Mouse (Mus musculus) cerebellum, postnatal 4 days (tissue): ENCODE results near the gene Spryd3.
A peak's percentile ranks its signal among the peaks of the same experiment; 100 is the strongest.

Source experiments
- DNase-seq, 2 experiments: peaks; one replicate each; pipeline ENCODE4 v3.0.0; 2022; ENCODE audit warnings: low spot score in 2 of 2, mixed read lengths in 1 of 2

Spryd3 gene

DNA sequence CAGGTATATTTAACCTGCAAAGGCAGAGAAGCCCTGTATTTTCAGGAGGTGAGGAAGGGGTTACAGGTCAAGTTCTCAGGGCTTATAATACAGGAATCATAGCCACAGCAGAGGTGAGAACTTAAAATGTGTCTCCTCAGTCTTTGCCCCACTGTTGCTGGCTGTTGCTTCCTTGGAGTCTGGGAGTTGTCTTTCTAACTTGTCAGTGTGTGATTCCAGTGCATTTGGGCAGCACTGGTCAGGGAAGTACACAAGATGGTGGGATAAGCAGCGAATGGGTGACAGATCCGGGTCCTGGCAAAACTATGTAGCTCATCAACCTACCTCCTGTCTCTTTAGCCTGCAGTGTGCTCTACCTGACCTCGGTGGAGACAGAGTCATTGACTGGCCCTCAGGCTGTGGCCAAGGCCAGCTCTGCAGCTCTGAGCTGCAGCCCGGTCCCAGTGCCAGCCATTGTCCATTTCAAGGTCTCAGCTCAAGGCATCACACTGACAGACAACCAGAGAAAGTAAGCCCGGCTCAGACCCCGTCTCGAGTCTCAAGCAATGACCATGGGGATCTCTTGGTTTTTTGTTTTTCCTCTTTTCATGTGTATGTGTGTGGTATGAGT, 21.3 kb downstream of the Spryd3 start:
- DNase-seq, result no peak

DNA sequence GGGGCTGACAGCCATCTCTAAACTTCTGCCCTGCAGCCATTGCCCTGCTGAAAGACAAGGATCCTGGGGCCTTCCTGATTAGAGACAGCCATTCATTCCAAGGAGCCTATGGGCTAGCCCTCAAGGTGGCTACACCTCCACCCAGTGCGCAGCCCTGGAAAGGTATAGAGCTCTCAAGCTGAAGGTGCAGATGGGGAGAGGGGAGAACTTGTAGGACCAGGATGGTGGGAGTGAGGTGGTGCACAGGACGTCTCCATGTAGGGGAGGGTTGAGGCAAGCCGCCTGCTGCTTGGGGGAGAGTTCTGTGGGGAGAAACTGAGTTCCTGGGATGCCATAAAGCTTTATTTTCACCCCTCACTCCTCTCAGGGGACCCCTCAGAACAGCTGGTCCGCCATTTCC, 22.4 kb downstream of the Spryd3 start:
- DNase-seq, result no peak

DNA sequence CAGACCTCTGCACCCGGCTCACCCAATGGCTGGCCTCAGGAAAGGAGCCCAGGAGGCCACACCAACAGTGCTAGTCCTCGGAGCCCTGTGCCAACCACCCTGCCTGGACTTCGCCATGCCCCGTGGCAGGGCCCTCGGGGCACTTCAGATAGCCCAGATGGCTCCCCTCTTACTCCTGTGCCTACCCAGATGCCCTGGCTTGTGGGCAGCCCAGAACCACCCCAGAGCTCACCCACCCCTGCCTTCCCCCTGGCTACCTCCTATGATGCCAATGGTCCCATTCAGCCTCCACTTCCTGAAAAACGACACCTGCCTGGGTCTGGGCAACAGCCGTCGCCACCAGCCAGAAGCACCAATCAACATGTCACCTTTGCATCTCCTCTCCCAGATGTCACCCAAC, 23.2 kb downstream of the Spryd3 start:
- no peak for DNase-seq

DNA sequence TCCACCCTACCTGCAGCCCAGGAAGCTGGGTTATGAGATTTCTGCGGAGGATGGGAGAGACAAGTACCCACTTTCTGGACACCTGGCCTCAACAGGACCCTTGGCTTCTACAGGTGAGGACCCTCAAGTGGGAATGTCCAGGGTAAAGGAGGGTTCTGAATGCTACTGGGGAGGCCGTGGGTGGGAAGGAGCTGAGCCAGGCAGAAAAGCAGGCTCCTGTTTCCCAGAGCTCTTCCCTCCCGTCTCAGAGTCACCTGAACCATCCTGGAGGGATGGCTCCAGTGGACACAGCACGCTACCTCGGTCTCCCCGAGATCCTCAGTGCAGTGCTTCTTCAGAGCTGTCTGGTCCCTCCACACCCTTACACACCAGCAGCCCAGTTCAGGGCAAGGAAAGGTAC, 23.9 kb downstream of the Spryd3 start:
- DNase-seq, result no peak

DNA sequence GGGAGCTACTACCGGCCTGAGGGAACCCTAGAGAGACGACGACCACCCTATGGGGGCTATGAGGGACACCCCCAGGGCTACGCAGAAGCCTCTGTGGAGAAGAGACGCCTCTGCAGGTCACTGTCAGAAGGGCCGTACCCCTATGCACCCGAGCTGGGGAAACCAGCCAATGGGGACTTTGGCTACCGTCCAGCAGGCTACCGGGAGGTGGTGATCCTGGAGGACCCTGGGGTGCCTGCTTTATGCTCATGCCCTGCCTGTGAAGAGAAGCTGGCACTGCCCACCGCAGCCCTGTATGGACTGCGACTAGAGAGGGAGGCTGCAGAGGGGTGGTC, 24.6 kb downstream of the Spryd3 start:
- no peak for DNase-seq

DNA sequence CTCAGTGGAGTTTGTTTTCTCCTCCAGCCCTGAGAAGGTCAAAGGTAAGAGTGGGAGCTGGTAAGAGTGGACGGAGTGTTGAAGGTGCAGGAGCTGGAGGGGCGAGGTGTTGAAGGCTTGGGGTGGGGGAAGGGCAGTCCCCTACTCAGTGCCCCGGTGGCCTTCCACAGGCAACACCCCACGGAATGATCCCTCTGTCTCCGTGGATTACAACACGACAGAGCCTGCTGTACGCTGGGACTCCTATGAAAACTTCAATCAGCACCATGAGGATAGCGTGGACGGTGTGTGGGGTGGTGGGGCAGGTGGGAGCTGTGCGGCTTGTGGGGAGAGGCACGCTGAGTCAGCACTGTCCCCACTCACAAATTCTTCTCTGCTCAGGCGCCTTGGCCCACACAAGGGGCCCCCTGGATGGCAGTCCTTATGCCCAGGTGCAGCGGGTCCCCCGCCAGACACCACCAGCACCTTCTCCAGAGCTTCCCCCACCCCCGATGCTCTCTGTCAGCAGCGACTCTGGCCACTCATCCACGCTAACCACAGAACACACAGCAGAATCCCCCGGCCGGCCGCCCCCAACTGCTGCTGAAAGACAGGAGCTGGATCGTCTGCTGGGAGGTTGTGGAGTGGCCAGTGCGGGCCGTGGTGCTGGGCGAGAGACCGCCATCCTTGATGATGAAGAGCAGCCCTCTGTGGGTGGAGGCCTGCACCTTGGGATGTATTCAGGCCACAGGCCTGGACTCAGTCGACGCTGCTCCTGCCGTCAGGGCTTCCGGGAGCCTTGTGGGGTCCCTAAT, 25.1 kb downstream of the Spryd3 start:
- no peak for DNase-seq

DNA sequence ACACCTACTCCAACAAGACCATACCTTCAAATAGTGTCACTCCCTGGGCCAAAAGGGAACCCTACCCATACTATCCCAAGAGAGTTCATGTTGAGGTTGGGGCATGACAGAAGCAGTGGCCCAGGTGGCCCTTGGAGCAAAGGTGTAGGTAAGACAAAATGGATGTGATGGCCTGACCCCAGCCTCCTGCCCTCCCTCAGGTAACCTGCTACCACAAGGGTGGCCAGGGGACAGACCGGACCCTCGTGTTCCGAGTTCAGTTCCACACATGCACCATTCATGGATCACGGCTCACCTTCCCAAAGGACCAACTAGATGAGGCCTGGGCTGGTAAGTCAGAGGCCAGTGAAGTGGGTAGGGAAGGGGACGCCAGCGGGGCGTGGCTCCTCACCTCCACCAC, 25.8 kb downstream of the Spryd3 start:
- DNase-seq, result no peak

DNA sequence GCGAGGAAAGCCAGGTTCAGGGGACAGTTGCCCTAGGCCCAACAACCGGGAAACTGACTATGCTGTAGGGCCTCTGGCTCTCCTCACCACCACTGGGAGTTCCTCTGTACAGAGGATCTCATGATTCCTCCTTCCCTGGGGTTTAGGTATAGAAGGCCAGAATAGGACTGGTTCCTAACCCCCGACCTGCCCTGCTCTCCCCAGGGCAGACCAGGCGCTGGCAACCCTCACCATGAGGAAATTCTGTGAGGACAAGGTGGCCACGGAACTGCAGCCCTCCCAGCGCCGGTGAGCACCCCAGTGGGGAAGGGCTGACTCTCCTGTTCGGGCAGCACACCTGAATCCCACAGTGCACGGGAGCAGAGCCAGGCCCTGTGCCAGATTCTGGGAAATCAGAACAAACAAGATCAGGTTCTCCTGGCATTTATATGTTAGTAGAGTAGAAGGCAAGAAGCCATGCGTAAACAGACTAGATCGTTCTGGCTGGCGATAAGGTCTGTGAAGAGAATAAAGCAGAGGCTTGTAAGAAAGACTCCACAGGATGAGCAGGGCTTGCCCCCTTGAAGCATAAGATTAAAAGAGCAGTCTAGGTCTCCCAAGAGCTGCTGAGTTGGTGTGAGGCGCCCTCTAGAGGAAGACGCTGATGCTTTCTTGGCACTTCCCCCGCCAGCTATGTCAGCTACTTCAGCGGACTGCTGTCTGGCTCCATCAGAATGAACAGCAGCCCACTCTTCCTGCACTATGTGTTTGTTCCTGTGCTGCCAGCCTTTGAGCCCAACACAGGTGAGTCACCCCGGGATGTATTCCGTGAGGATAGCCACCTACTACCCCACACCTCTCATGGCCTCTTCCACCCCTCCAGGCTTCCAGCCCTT, 27.1 kb downstream of the Spryd3 start:
- peak; percentile 67 to 82 for DNase-seq

DNA sequence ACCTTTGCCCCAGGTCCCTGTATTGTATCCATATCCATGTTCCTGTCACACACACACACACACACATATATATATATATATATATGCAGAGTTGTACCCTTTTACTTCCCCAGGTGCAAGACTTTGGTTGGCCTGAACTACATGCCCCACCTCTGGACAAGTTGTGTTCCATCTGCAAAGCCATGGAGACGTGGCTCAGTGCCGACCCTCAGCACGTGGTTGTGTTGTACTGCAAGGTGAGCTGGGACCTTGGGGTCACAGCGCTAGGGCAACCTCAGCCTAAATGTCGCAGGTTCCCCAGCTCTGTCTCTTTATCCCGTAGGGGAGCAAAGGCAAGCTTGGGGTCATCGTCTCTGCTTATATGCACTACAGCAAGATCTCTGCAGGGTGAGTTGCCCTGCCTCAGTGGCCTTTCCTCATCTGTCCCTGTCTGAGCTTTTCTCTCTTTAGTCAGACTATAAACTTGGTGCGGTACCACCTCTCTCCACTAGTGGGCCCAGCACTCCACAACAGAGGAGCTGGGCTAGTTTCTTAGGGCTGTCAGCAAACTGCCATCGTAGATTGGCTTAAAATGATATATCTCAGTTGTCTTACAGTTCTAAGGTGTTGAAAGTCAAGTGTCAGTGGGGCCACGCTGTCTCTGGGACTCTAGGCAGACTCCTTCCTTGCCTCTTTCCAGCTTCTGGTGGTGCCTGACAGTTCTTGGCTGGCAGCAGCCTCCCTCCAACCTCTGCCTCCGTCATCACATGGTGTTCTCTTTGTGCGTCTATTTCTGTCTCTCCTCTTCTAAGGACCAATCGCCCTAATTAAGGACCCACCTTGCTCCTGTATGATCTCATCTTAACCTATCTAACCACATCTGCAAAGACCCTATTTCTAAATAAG, 28.1 kb downstream of the Spryd3 start:
- peak in 1 of 2 experiments; percentile 78 for DNase-seq

DNA sequence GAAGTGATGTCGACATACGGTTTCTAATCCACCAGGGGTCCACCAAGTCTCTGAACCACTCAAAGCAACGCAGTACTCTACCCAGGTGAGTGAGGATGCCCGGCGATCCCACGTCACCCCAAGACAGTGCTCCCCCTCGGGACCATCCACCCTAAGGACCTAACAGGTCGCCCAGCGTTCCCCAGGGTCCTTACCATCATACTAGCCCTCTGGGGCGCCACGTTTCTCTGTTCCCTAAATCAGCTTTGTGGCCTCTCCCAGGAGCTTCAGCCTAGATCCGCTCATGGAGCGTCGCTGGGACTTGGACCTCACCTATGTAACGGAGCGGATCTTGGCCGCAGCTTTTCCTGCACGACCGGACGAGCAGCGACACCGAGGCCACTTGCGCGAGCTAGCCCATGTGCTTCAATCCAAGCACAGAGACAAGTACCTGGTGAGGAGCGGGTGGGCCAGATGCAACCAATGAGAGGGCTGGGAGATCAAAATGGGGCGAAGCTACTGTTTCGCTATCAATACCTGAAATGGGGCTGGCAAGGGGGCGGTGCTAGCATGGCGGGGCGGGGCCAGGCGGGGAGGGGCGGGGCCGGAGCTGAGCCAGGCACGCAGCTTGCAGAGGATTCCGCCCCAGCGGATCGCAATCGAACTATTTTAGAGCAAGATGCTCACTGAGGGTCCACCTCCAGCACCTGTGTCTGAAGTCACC, 29.1 kb downstream of the Spryd3 start:
- no peak for DNase-seq

DNA sequence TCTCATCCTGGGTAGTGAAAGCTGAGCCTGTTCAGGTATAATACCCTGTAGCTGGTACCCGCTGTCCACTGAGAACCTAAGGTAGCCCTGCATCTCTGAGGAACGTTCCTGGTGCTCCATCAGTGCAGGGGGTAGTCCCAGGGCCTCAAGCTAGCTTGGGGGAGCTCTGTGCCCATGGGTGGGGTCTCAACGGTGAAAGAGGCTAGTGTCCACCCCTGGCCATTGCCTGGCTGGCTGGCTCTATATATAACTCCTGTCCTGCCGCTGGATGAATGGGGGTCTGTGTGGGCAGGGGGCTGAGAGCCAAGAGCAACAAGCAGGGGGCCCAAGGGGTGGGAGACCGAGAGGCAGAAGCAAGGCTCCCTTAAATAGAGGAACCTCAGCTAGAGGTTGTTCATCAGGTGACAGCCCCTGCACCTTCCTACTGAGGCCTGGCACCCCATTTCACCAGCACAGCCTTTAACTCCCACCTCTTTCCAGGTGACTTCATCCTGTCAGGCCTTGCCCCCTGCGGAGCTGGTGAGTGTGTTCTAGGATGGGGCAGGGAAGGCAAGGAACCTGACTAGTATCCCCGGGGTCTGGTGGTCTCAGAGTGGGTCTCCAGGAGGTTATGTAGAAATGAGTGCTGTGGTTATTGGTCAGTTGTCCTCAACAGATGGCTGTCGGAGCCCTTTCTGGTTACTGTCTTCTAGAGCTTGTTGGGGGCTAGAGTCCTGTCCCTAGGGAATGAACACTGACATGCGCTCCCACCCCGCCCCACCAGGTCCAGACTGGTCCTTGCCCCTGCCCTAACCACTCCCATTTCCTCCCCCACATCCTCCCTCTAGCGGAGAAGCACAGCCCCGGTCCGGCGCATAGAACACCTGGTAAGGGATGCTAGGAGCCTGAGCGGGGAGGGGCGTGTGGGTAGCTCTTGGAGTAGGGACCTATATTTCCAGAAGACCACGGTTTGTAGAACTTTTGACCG, 30.0 kb downstream of the Spryd3 start:
- no peak for DNase-seq

DNA sequence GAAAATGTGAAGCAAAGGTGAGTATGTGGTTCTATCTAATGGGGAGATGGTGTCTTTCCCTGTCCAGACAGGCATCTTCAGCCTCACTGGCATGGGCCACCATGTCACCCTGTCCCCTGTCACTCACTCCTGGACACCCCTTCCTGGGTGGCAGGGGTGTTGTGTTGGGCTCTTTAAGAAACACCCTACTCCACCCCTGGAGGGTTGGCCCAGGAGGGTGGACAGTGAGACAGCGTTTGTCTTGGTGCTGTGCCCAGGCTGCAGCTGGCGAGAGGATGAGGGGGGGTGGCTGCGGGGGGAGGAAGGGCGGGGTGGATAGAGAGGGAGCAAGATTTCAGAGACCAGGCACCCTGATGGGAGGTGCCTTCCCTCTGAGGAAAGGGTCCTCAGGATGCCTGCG, 30.7 kb downstream of the Spryd3 start:
- DNase-seq, result no peak

DNA sequence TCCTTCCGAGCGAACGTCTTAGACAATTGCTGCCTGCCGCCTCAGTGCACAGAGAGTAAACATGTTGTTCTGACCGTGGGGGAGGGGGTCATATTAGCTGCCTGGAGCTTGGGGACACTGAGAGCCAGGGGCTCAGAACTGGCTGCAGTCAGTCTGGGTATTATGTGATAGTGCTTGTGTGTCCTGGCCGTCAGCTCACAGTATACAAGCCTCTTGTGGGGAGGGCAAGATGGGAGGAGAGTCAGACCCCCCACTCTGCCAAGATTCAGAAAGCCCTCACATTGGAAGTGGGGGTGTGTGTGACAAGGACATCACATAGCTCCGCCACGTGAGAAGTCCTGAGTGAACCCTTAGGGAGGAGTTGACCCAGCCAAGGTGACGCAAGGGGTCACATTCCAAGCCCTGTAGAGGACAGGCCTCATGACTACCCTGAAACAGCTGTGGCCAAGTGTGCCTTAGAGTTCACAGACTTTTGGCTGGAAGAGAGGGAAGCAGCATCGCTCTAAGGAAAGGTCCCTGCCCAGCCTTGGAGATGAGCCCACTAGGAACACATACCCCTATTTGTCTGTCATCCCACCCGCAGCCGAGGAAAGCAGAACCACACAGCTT, 32.0 kb downstream of the Spryd3 start:
- DNase-seq, result no peak

DNA sequence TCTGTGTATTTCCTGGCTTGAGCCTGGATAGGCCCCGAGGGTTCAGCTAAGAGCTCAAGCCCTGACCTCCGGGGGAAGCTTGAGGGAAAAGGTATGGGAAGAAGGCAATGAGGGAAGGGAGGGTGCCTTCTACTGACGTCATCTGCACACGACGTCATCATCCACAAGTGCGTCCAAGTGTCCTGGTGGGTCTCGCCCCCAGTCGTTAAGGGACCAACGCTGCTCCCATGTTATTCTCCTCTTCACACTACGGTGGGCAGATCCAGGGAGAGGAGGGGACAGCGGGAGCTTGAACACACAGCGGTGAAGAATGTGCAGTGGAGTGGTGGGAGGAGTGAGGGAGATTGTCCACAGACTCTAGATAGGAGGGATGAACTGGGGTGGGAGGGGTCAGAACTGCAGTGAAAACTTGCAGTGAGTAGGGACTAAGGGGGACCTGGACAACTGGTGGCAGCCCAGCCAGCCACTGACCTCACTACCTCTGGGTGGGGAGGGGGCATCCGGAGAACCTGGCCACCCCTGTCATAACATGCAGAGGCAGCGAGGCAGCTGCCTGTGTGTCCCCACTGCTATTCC, 32.6 kb downstream of the Spryd3 start:
- no peak for DNase-seq

DNA sequence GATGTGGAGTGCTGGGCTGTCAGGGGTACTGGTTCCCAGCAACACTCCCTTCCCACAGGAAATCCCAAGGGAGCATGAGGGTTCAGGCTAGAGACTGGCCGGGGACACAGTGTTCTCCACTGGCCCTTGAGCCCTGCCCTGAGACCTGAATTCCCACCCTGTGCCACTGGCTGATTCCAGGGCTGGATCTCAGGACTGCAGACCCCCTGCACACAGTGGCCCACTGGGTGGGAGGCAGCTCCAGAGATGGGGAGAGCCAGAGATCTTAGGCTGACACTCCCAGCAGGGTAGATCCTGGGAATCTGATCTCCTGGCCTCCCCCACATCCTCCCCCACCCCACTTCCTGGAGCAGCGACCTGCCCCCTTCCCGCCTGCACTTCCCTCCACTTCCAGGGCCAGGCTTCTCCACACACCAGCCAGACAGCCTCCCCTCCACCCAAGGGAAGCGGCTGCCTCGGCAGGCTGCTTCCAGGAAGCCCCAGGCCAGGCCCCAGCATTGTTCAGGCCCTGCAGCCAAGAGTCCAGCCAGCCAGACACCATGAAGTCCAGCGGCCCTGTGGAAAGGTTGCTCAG, 33.4 kb downstream of the Spryd3 start:
- no peak for DNase-seq

DNA sequence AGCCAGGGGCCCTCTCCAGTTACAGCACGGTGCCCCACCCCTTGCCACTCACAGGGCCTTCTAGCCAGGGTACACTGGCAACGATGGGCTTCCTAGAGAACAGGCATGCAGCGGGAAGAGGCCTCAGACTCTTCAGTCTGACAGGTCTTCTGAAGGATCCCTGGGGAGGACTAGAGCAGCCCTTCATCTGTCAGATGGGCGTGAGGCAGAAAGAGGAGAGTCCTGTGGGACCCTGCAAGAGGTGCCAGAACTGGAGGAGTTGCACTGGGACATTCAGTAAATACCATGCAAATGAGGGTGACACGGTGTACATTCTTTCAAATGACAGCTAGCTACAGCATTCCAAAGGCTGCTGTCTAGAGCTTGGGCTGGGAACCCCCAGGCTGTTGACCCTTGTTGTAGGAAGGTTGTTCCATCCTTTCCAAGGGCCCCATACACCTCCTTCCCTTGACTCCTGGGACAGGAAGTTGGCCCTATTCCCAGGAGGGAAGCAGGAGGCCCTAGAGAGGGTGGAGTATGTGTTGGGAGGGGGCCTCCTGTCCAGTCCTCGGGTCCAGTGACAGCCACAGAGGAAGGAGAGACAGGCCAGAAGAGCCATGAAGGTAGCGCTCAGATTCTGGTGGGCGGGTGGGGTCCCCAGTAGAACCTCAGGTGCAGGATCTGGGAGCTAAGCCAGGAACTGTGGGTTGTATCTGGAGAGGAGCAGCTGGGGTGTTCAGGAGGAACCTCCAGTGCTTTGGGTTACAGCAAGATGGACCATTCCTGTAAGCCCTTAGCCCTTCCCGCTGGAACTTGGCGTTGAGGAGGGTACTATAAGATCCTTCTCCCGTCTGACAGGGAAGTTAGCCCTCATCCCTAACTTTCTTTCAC, 34.1 kb downstream of the Spryd3 start:
- no peak for DNase-seq

DNA sequence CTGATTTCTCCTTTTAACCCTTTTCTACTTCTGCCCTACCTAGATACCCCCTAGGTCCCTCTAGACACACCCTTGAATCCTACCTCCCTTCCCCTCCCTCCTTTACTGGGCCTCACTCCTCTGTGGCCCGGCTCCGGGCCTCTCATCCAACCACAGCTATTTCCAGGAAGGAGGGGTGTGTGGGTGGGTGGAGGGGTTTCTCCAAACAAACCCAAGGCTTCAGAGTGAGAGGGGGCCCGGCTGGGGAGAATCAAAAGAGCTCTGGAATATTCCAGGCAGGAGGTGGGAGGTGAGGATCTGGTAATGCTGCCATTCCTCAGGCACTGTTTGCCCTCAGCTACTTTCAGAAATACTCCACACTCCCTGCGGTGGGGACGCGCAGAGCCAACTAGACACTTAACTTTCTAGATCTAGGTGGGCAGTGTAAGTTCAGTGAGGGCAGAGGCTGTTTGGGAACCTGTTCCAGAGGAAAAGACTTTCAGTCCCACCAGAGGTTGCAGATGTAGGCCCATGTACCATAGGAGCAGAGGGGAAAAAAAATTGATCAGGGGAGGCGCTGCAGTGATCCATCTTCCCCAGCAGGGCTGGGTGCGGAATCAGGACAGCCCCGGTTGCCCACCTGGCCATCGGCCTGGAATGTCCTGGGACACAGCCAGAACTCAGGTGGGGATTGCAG, 34.9 kb downstream of the Spryd3 start:
- DNase-seq, result no peak
